In the genomic region with DNA sequence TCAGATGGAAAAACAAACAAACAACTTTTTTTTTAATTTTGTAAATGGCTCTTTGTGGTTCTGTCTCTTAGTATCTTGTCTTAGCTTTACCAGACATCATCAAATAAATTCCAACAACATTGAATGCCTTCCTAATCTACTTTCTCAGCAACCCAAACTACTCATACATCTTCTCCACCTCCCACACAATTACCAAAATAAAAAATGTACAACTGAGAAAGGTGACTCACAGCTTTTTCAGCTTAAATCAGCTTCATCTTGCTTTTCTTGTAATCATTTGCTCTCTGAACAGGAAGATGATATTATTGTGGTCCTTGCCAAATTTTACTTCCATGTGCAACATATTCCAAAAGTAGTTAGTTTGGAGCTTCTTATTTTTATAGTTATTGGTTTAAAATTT, we compare ENCODE assay signal across 15 mouse cellular contexts. TPM values are rescaled to one million over a fixed set of nuclear protein-coding genes. Genes with fewer than 3 reads are reported as not detected.
DNase-seq lines count a peak whose midpoint lies in the region; TF ChIP-seq lines count a peak whose summit lies in the region.
"Had no signal": no experiment of that assay in that cellular context is flagged by ENCODE, and none has a peak within 500 bp of the region (broad histone marks: within the 10 kb centered on the region; RNA-seq: fewer than 3 reads in every experiment).

No protein-coding gene starts in this region.

- TF ChIP-seq CTCF in cerebellum, adult 2 months (IDR thresholded peaks at IDR 0.05; ENCODE audit: borderline replicate concordance, insufficient read depth, low read depth, low read length) = no peak

- H3K27me3 ChIP-seq in cerebellum, adult 2 months (ENCODE audit: control insufficient read depth, insufficient read depth, low read length) = no peaks in the 10 kb centered on the region
- H3K27me3 ChIP-seq: embryonic facial prominence, embryonic 12.5 days; forebrain, embryonic 13.5 days; forebrain, embryonic 15.5 days had no signal

- no peak overlapping the region for H3K27ac ChIP-seq in cerebellum, adult 2 months (ENCODE audit: insufficient read depth, low read length)
- H3K27ac ChIP-seq: embryonic facial prominence, embryonic 10.5 days; embryonic facial prominence, embryonic 12.5 days; forebrain, embryonic 13.5 days; forebrain, embryonic 15.5 days had no signal

- H3K4me1 ChIP-seq in cerebellum, adult 2 months (ENCODE audit: control insufficient read depth, insufficient read depth, low read length) = peaks cover 22% of the 10 kb centered on the region; the same call in 1 of the 2 replicates
- H3K4me1 ChIP-seq: embryonic facial prominence, embryonic 10.5 days; embryonic facial prominence, embryonic 12.5 days; forebrain, embryonic 13.5 days; forebrain, embryonic 15.5 days had no signal

- no peak for TF ChIP-seq POLR2A in cerebellum, adult 2 months (IDR thresholded peaks at IDR 0.05; ENCODE audit: borderline replicate concordance, insufficient read depth, low read length)

- DNase-seq in cerebellum, adult 9-10 months = peak; percentile 25
- no peak for DNase-seq in cerebellum, adult 2 months
- peak; percentile 36 to 58 for DNase-seq in frontal cortex, adult 2 months (ENCODE audit: extremely low spot score in 1 of 2, low spot score in 1 of 2)
- no peak for DNase-seq in frontal cortex, postnatal 25 days (ENCODE audit: low spot score in 2 of 2)
- peak; percentile 72 for DNase-seq in telencephalon, adult 2 months (ENCODE audit: low read depth, low spot score)
- no peak for DNase-seq in spleen, postnatal 4 days (ENCODE audit: low spot score in 2 of 2)
- DNase-seq: adrenal gland, adult 2 months; adrenal gland, postnatal 10 days; adrenal gland, postnatal 25 days; cerebellum, adult 11-12 months; cerebellum, adult 8-10 months had no signal

- no peak overlapping the region for H3K4me3 ChIP-seq in cerebellum, adult 2 months (replicated peaks; ENCODE audit: insufficient read depth, low read depth, low read length)
- H3K4me3 ChIP-seq: embryonic facial prominence, embryonic 10.5 days; embryonic facial prominence, embryonic 12.5 days; forebrain, embryonic 13.5 days; forebrain, embryonic 15.5 days had no signal

RNA-seq across cellular contexts. Expression of a gene that starts 14.9 kb away (rescaled TPM):
- polyA plus RNA-seq in cerebellum, adult 2 months (2012; rRNA removed) = 330 and 332 TPM in 2 replicates
- 337 and 448 TPM in 2 replicates for polyA plus RNA-seq in frontal cortex, adult 2 months (2012; rRNA removed)
- polyA plus RNA-seq: adrenal gland, adult 2 months had no signal

Comparison
In these comparisons a context has a peak if more than half of its experiments do, and no peak if none do; other contexts are left out.
1. DNase-seq: peak in cerebellum, adult 9-10 months (single experiment), frontal cortex, adult 2 months (2 of 2) and telencephalon, adult 2 months (single experiment); none in cerebellum, adult 2 months (0 of 2), frontal cortex, postnatal 25 days (0 of 2) and spleen, postnatal 4 days (0 of 2).